Mouse (Mus musculus): ENCODE measurements around the gene Macf1. TPM values are rescaled to one million over a fixed set of nuclear protein-coding genes. Genes with fewer than 3 reads are reported as not detected.
A peak's percentile ranks its signal among the peaks of the same experiment; 100 is the strongest.
"Not testable (repeated sequence)": the region's sequence is repeated elsewhere in the genome, so short reads cannot be mapped to it uniquely, and the experiment has no call there.

The Macf1 gene
- total and polyA plus RNA-seq, 2 experiments from 2014 or later, result 57.3 to 243 TPM

DNA sequence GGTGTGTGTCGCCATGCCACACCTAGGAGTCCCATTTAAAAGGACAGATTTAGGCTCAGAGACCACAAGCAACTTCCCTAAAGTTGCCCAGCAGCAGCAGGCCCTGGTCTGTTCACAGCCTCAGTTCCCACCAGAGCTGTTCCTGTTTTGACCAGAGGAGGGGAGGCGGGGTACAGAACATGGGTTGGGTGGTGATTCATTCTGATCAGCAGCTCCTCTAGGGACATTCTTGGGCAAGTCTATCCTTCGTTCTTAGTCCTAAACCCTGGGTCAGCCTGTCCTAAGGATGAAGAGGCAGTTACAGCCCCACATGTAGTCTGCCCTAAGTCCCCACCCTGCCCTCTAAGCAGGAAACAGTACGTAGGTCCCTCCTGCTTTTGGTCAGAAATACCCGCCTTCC, 343.9 kb downstream of the Macf1 start:
- no peak overlapping the region for H3K27ac ChIP-seq
- DNase-seq (ENCODE audit: low spot score) (no peak), ATAC-seq (no peak)
- no peak overlapping the region for H3K9ac ChIP-seq (replicated peaks; ENCODE audit: low read length)
- H3K36me3 ChIP-seq (ENCODE audit: insufficient read depth, low read length), result no peaks in the 10 kb centered on the region
- TF ChIP-seq CTCF (IDR thresholded peaks at IDR 0.05; ENCODE audit: low read depth), result no peak
- WGBS, result 77% methylated on average over 5 of the region's 5 CpGs
- no peak overlapping the region for H3K4me3 ChIP-seq (ENCODE audit: low read length)
- H3K9me3 ChIP-seq (ENCODE audit: low read length), result no peaks in the 10 kb centered on the region
- peaks cover 10% of the 10 kb centered on the region for H3K27me3 ChIP-seq (ENCODE audit: insufficient read depth, low read length)
- peaks cover 7% of the 10 kb centered on the region; the same call in 1 of the 2 replicates for H3K4me1 ChIP-seq (ENCODE audit: insufficient read depth, low read length)
- no peak overlapping the region for H3K4me2 ChIP-seq (ENCODE audit: low read depth, low read length)

- Histone ChIP-seq H3K4me2 (ENCODE audit: low read depth, low read length) (no peak overlapping the region), H3K4me1 (ENCODE audit: insufficient read depth, low read length) (peaks cover 4% of the 10 kb centered on the region; the same call in 1 of the 2 replicates), H3K36me3 (ENCODE audit: insufficient read depth, low read length) (no peaks in the 10 kb centered on the region), H3K4me3 (ENCODE audit: low read length) (no peak overlapping the region), H3K27ac (no peak overlapping the region), H3K9ac (replicated peaks; ENCODE audit: low read length) (no peak overlapping the region), H3K27me3 (ENCODE audit: insufficient read depth, low read length) (peaks cover 10% of the 10 kb centered on the region), H3K9me3 (ENCODE audit: low read length) (no peaks in the 10 kb centered on the region)
- 68% methylated on average over 4 of the region's 4 CpGs for WGBS
- ATAC-seq (no peak), DNase-seq (ENCODE audit: low spot score) (no peak)
- TF ChIP-seq CTCF (IDR thresholded peaks at IDR 0.05; ENCODE audit: low read depth), result no peak
Measured at GRCm38 (mm10) chr4:123337693-123338092, 346.5 kb downstream of the Macf1 start.

DNA sequence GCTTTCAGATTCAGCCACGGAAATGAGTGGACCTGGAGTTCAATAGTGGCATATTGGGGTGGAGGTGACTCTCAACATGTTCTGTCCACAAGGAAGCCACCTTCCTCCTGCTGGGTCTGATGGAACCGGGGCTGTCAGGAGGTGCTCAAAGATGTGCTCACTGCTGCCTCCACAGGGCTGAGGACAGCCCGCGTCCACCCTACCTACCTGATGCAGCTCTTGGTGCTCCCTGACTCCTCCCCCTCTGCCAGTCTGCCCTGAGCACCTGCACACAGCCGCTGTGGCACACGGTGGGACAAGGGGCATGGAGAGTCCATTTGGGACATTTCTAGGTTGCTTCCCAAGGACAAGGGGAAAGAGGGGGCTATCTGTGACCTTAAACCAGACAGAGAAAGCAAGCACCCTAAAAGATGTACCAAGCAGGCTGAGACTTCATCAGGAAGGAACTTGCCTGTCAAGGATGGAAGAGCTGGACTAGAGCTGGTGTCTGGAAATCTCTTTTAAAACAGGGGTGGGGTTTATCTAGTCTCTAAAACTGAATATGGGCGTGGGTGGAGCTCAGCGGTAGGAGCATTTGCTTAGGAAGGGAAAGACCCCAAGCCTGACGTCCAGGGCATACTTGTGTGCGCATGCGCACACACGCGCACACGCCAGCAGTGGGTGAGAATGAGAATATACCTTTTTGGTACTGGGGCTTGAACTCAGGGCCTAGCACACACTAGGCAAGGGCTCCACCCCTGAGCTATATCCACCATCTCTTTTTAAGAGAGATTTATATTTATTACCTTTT, 348.2 kb downstream of the Macf1 start:
- no peak overlapping the region for H3K4me2 ChIP-seq (ENCODE audit: low read depth, low read length)
- WGBS, result 72% methylated on average over 14 of the region's 14 CpGs
- H3K36me3 ChIP-seq (ENCODE audit: insufficient read depth, low read length), result no peaks in the 10 kb centered on the region
- no peak for DNase-seq (ENCODE audit: low spot score)
- H3K9ac ChIP-seq (replicated peaks; ENCODE audit: low read length), result no peak overlapping the region
- no peaks in the 10 kb centered on the region for H3K27me3 ChIP-seq (ENCODE audit: insufficient read depth, low read length)
- no peaks in the 10 kb centered on the region for H3K4me1 ChIP-seq (ENCODE audit: insufficient read depth, low read length)
- no peak overlapping the region for H3K4me3 ChIP-seq (ENCODE audit: low read length)
- no peaks in the 10 kb centered on the region for H3K9me3 ChIP-seq (ENCODE audit: low read length)
- no peak overlapping the region for H3K27ac ChIP-seq
- no peak for ATAC-seq
- TF ChIP-seq CTCF (IDR thresholded peaks at IDR 0.05; ENCODE audit: low read depth), result peak; percentile 11; the same call in 1 of the 2 replicates

DNA sequence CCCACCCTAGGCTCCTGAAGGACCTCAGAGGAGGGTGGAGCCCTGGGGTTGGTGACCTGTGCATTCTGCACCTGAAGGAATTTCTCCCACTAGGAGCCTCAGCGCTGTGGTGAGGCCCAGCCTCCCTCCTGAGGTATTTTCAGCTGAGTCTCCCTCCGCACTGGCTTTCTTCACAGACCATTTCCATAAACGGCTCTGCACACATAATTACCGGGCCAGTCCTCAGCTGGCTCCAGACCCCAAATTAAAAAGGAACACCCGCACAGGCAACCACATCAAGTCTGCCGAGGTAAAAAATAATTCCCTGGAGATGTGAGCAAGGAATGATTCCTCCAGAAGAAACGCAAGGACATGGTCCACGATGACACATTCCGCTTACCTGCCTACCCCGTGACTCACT, 348.9 kb downstream of the Macf1 start:
- WGBS, result 74% methylated on average over 10 of the region's 10 CpGs
- not testable (repeated sequence) for H3K4me3 ChIP-seq (ENCODE audit: low read length); H3K4me2 ChIP-seq (ENCODE audit: low read depth, low read length); H3K9ac ChIP-seq (replicated peaks; ENCODE audit: low read length); H3K27ac ChIP-seq; H3K27me3 ChIP-seq (ENCODE audit: insufficient read depth, low read length); H3K4me1 ChIP-seq (ENCODE audit: insufficient read depth, low read length); H3K36me3 ChIP-seq (ENCODE audit: insufficient read depth, low read length); H3K9me3 ChIP-seq (ENCODE audit: low read length); DNase-seq (ENCODE audit: low spot score)
- ATAC-seq, result peak; percentile 48; the same call in 1 of the 2 replicates

- Histone ChIP-seq H3K27ac (no peak overlapping the region), H3K4me1 (ENCODE audit: insufficient read depth, low read length) (no peaks in the 10 kb centered on the region), H3K27me3 (ENCODE audit: insufficient read depth, low read length) (no peaks in the 10 kb centered on the region), H3K4me3 (ENCODE audit: low read length) (no peak overlapping the region), H3K9ac (replicated peaks; ENCODE audit: low read length) (no peak overlapping the region), H3K9me3 (ENCODE audit: low read length) (no peaks in the 10 kb centered on the region), H3K36me3 (ENCODE audit: insufficient read depth, low read length) (no peaks in the 10 kb centered on the region), H3K4me2 (ENCODE audit: low read depth, low read length) (no peak overlapping the region)
- ATAC-seq (no peak), DNase-seq (ENCODE audit: low spot score) (no peak)
- WGBS, result 79% methylated on average over 3 of the region's 3 CpGs
- TF ChIP-seq CTCF (IDR thresholded peaks at IDR 0.05; ENCODE audit: low read depth), result no peak
Measured at GRCm38 (mm10) chr4:123334177-123334576, 350.0 kb downstream of the Macf1 start.

- H3K4me2 ChIP-seq (ENCODE audit: low read depth, low read length), result no peak overlapping the region
- H3K9ac ChIP-seq (replicated peaks; ENCODE audit: low read length), result no peak overlapping the region
- H3K36me3 ChIP-seq (ENCODE audit: insufficient read depth, low read length), result no peaks in the 10 kb centered on the region
- no peaks in the 10 kb centered on the region for H3K9me3 ChIP-seq (ENCODE audit: low read length)
- H3K4me1 ChIP-seq (ENCODE audit: insufficient read depth, low read length), result no peaks in the 10 kb centered on the region
- H3K27me3 ChIP-seq (ENCODE audit: insufficient read depth, low read length), result no peaks in the 10 kb centered on the region
- no peak overlapping the region for H3K4me3 ChIP-seq (ENCODE audit: low read length)
- WGBS, result 97% methylated on average over 4 of the region's 4 CpGs
- H3K27ac ChIP-seq, result no peak overlapping the region
- no peak for TF ChIP-seq CTCF (IDR thresholded peaks at IDR 0.05; ENCODE audit: low read depth)
- ATAC-seq, result no peak
- no peak for DNase-seq (ENCODE audit: low spot score)
Measured at GRCm38 (mm10) chr4:123333151-123333550, 351.0 kb downstream of the Macf1 start.

DNA sequence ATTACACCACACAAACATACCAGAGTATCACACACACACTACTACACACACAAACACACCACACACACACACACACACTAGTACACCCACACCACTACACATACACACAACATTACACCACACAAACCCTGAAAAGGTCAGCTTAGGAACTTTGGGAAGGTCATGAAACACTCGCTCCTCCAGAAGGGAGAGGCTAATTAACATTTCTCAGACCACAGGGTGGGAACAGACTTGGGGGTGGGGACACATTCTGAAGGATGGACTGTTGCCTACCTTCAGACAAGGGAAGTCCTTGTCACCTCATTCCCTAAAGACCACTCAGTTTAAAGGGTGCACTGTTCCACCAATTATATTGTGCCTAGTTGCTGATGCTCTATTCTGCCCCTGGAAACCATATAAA, 352.2 kb downstream of the Macf1 start:
- not testable (repeated sequence) for H3K27ac ChIP-seq; DNase-seq (ENCODE audit: low spot score); H3K27me3 ChIP-seq (ENCODE audit: insufficient read depth, low read length); H3K9ac ChIP-seq (replicated peaks; ENCODE audit: low read length); ATAC-seq; H3K36me3 ChIP-seq (ENCODE audit: insufficient read depth, low read length); H3K4me2 ChIP-seq (ENCODE audit: low read depth, low read length); H3K4me3 ChIP-seq (ENCODE audit: low read length); H3K9me3 ChIP-seq (ENCODE audit: low read length); H3K4me1 ChIP-seq (ENCODE audit: insufficient read depth, low read length)
- WGBS, result 80% methylated on average over 1 of the region's 1 CpGs
